Mouse (Mus musculus) neural tube, embryonic 10.5 days (tissue): Measurements from ENCODE around the gene Gm3095.
"Not testable (repeated sequence)": the region's sequence is repeated elsewhere in the genome, so short reads cannot be mapped to it uniquely, and the experiment has no call there.

Experiments used
- DNase-seq: peaks from one replicate; pipeline ENCODE4 v3.0.0-alpha.2; 2017; ENCODE audit warnings: low spot score; ENCODE audit errors: extremely low spot score

Gene Gm3095

GRCm38 (mm10) chr14:3963247-3963646 is at the start of gene Gm3095:
Gene Gm3095 (plus strand): TSS chr14:3963547.
- not testable (repeated sequence) for DNase-seq

- not testable (repeated sequence) for DNase-seq
These were observed 31.9 kb upstream of the Gm3095 start, which contains the start of gene Gm3029 for GRCm38 (mm10) chr14:3931456-3931855. Gene Gm3029 (plus strand): TSS chr14:3931756.

GRCm38 (mm10) chr14:3998094-3998493 is 34.7 kb downstream of the Gm3095 start, which contains the start of gene Gm3099:
Gene Gm3099 (plus strand): TSS chr14:3998394.
- not testable (repeated sequence) for DNase-seq
